Mouse (Mus musculus) right cerebral cortex, postnatal 36 days (tissue): ENCODE measurements at regions not wholly inside any gene's neighbourhood (a gene's known extent, or its start where the extent isn't known, plus 50 kb on each side); places are given as distances from the start of the nearest gene placed in this dataset.
A peak's percentile ranks its signal among the peaks of the same experiment; 100 is the strongest.

Experiments used
- DNase-seq, 2 experiments: peaks; one replicate each; pipeline ENCODE4 v3.0.0; 2022; ENCODE audit warnings: low spot score in 2 of 2, mixed read lengths in 1 of 2

GRCm38 (mm10) chr12:73491370-73491769 is 54.8 kb downstream of the Tmem30b start:
- DNase-seq: no peak

GRCm38 (mm10) chr12:73482858-73483257 is 63.3 kb downstream of the Tmem30b start:
- DNase-seq: no peak

- DNase-seq: no peak
Observed at GRCm38 (mm10) chr12:73482275-73482674, 63.9 kb downstream of the Tmem30b start.

GRCm38 (mm10) chr12:73481705-73482104 is 64.5 kb downstream of the Tmem30b start:
- no peak for DNase-seq

- no peak for DNase-seq
Observed at GRCm38 (mm10) chr12:73481165-73481564, 65.0 kb downstream of the Tmem30b start.

GRCm38 (mm10) chr12:73480610-73480971 is 65.6 kb downstream of the Tmem30b start:
- DNase-seq: no peak

- no peak for DNase-seq
Observed at GRCm38 (mm10) chr12:73479932-73480609, 66.1 kb downstream of the Tmem30b start.

GRCm38 (mm10) chr12:73478641-73479040 is 67.6 kb downstream of the Tmem30b start:
- no peak for DNase-seq

GRCm38 (mm10) chr12:73476421-73476858 is 69.8 kb downstream of the Tmem30b start:
- no peak for DNase-seq

- DNase-seq: peak; percentile 3 to 4
Observed at GRCm38 (mm10) chr12:73475774-73476173, 70.4 kb downstream of the Tmem30b start.

- DNase-seq: no peak
Observed at GRCm38 (mm10) chr12:73475020-73475419, 71.2 kb downstream of the Tmem30b start.

- no peak for DNase-seq
Observed at GRCm38 (mm10) chr12:73473111-73473510, 73.1 kb downstream of the Tmem30b start.

GRCm38 (mm10) chr12:73471966-73472365 is 74.2 kb downstream of the Tmem30b start:
- no peak for DNase-seq

- DNase-seq: no peak
Observed at GRCm38 (mm10) chr12:73466484-73466883, 79.7 kb downstream of the Tmem30b start.

GRCm38 (mm10) chr12:73465975-73466374 is 80.2 kb downstream of the Tmem30b start:
- no peak for DNase-seq

GRCm38 (mm10) chr12:73464311-73464710 is 81.9 kb downstream of the Tmem30b start:
- DNase-seq: no peak

GRCm38 (mm10) chr12:73462091-73462490 is 84.1 kb downstream of the Tmem30b start:
- DNase-seq: peak; percentile 1 to 4

- DNase-seq: no peak
Observed at GRCm38 (mm10) chr12:73460291-73460761, 85.9 kb downstream of the Tmem30b start.

GRCm38 (mm10) chr12:73451257-73451656 is 94.9 kb downstream of the Tmem30b start:
- no peak for DNase-seq

GRCm38 (mm10) chr12:73450541-73450940 is 95.7 kb downstream of the Tmem30b start:
- no peak for DNase-seq

- no peak for DNase-seq
Observed at GRCm38 (mm10) chr12:73449911-73450520, 96.2 kb downstream of the Tmem30b start.

GRCm38 (mm10) chr12:73449069-73449468 is 97.1 kb downstream of the Tmem30b start:
- DNase-seq: no peak

- DNase-seq: no peak
Observed at GRCm38 (mm10) chr12:73448388-73448965, 97.7 kb downstream of the Tmem30b start.
